Mouse (Mus musculus) kidney, embryonic 14.5 days (tissue): ENCODE measurements around the gene Atp11a. TPM values are rescaled to one million over a fixed set of nuclear protein-coding genes. Genes with fewer than 3 reads are reported as not detected.

Experiments used
- ATAC-seq: fragments of 200-750 bp; cut with Nextera tagmentation; 2 replicates; pipeline ENCODE4 v1.8.0; 2017; ENCODE audit warnings: moderate number of reproducible peaks, mild to moderate bottlenecking, moderate TSS enrichment, moderate library complexity; ENCODE audit not compliant: low FRiP score, low TSS enrichment
- H3K27ac ChIP-seq: fragments of 300-500 bp; sonication (generic); 2 replicates; pipeline ENCODE4 v1.5.1; 2014; ENCODE audit warnings: low read depth, mild to moderate bottlenecking, low read length, moderate library complexity, mixed read lengths
- H3K27me3 ChIP-seq: fragments of 300-500 bp; sonication (generic); 2 replicates; pipeline ENCODE4 v1.6.1; 2014; ENCODE audit warnings: mild to moderate bottlenecking, low read length; ENCODE audit not compliant: control insufficient read depth, insufficient read depth
- H3K36me3 ChIP-seq: fragments of 300-500 bp; sonication (generic); 2 replicates; pipeline ENCODE4 v1.6.1; 2014; ENCODE audit warnings: low read length, mixed read lengths; ENCODE audit not compliant: control insufficient read depth, insufficient read depth
- H3K4me1 ChIP-seq: fragments of 300-500 bp; sonication (generic); 2 replicates; pipeline ENCODE4 v1.6.1; 2014; ENCODE audit warnings: low read length, mixed read lengths; ENCODE audit not compliant: control insufficient read depth, insufficient read depth
- H3K4me2 ChIP-seq: fragments of 300-500 bp; sonication (generic); replicated peaks from 2 replicates; pipeline ENCODE4 v1.6.1; 2014; ENCODE audit warnings: low read depth, mild to moderate bottlenecking, low read length
- H3K4me3 ChIP-seq: fragments of 300-500 bp; sonication (generic); 2 replicates; pipeline ENCODE4 v1.5.1; 2014; ENCODE audit warnings: mild to moderate bottlenecking, low read length
- H3K9ac ChIP-seq: fragments of 300-500 bp; sonication (generic); 2 replicates; pipeline ENCODE4 v1.6.1; 2014; ENCODE audit warnings: low read depth, mild to moderate bottlenecking, low read length, moderate library complexity
- H3K9me3 ChIP-seq: fragments of 300-500 bp; sonication (generic); 2 replicates; pipeline ENCODE4 v1.6.1; 2016; ENCODE audit warnings: low read length; ENCODE audit not compliant: control insufficient read depth
- WGBS: fragments of 180-500 bp; shearing (Covaris S2); extraction: QIAGEN DNeasy Blood & Tissue Kit; methylation state at CpG from one replicate; pipeline ENCODE4 v1.1.7; 2014; 5-methylcytosine and 5-hydroxymethylcytosine counted together
- polyA plus RNA-seq: library from polyadenylated mRNA; unstranded; fragments of >200 nt; fragmentation: Nextera tagmentation; extraction: Ambion mirVana; gene quantifications from 2 replicates; pipeline ENCODE4 v1.2.1, GENCODE M21; 2014

Atp11a gene
- polyA plus RNA-seq, 1 experiment from 2014 or later: 18.5 TPM

- H3K4me3 ChIP-seq: no peak overlapping the region
- H3K27me3 ChIP-seq: no peaks in the 10 kb centered on the region
- H3K9me3 ChIP-seq: 0 out of 2 replicates have a peak, but pooled peaks cover 3% of the 10 kb centered on the region
- WGBS: 88% methylated on average over 3 of the region's 3 CpGs
- no peak overlapping the region for H3K4me2 ChIP-seq
- H3K9ac ChIP-seq: no peak overlapping the region; the same call in 1 of the 2 replicates
- no peak overlapping the region for H3K27ac ChIP-seq
- H3K4me1 ChIP-seq: 0 out of 2 replicates have a peak, but pooled peaks cover 4% of the 10 kb centered on the region
- no peaks in the 10 kb centered on the region for H3K36me3 ChIP-seq
- no peak for ATAC-seq
These were observed 8.6 kb upstream of the Atp11a start for GRCm38 (mm10) chr8:12748183-12748582.

GRCm38 (mm10) chr8:12749116-12749515, 7.7 kb upstream of the Atp11a start:
- no peak overlapping the region for H3K27ac ChIP-seq
- H3K9me3 ChIP-seq: 0 out of 2 replicates have a peak, but pooled peaks cover 3% of the 10 kb centered on the region
- H3K4me1 ChIP-seq: 0 out of 2 replicates have a peak, but pooled peaks cover 4% of the 10 kb centered on the region
- WGBS: 83% methylated on average over 7 of the region's 7 CpGs
- no peak overlapping the region for H3K4me3 ChIP-seq
- H3K4me2 ChIP-seq: no peak overlapping the region
- no peaks in the 10 kb centered on the region for H3K27me3 ChIP-seq
- no peaks in the 10 kb centered on the region for H3K36me3 ChIP-seq
- H3K9ac ChIP-seq: no peak overlapping the region
- ATAC-seq: peak; percentile 43; the same call in 1 of the 2 replicates

- no peak for ATAC-seq
- Histone ChIP-seq H3K27me3 (no peaks in the 10 kb centered on the region), H3K4me3 (no peak overlapping the region), H3K27ac (0 out of 2 replicates have a peak overlapping the region, but pooled peaks have one; percentile 14), H3K9me3 (no peaks in the 10 kb centered on the region), H3K4me2 (no peak overlapping the region), H3K36me3 (no peaks in the 10 kb centered on the region), H3K4me1 (peaks cover 6% of the 10 kb centered on the region; the same call in 1 of the 2 replicates), H3K9ac (no peak overlapping the region)
- WGBS: 32% methylated on average over 6 of the region's 6 CpGs
These were observed 3.8 kb upstream of the Atp11a start for GRCm38 (mm10) chr8:12753054-12753453.

GRCm38 (mm10) chr8:12754115-12754514, 2.7 kb upstream of the Atp11a start:
- WGBS: 71% methylated on average over 5 of the region's 5 CpGs
- Histone ChIP-seq H3K4me1 (peaks cover 7% of the 10 kb centered on the region; the same call in 1 of the 2 replicates), H3K9me3 (no peaks in the 10 kb centered on the region), H3K4me2 (no peak overlapping the region), H3K9ac (no peak overlapping the region), H3K27ac (no peak overlapping the region), H3K4me3 (no peak overlapping the region), H3K27me3 (no peaks in the 10 kb centered on the region), H3K36me3 (no peaks in the 10 kb centered on the region)
- no peak for ATAC-seq

- Histone ChIP-seq H3K27ac (no peak overlapping the region), H3K4me2 (no peak overlapping the region), H3K4me3 (no peak overlapping the region), H3K9ac (no peak overlapping the region), H3K9me3 (no peaks in the 10 kb centered on the region), H3K36me3 (no peaks in the 10 kb centered on the region), H3K27me3 (no peaks in the 10 kb centered on the region), H3K4me1 (peaks cover 7% of the 10 kb centered on the region; the same call in 1 of the 2 replicates)
- no peak for ATAC-seq
- 70% methylated on average over 2 of the region's 2 CpGs for WGBS
These were observed 1.5 kb upstream of the Atp11a start for GRCm38 (mm10) chr8:12755312-12755711.

GRCm38 (mm10) chr8:12755826-12756225, 988 bp upstream of the Atp11a start:
- Histone ChIP-seq H3K27ac (no peak overlapping the region), H3K4me1 (peaks cover 7% of the 10 kb centered on the region; the same call in 1 of the 2 replicates), H3K4me2 (no peak overlapping the region), H3K27me3 (no peaks in the 10 kb centered on the region), H3K9ac (no peak overlapping the region), H3K9me3 (no peaks in the 10 kb centered on the region), H3K4me3 (no peak overlapping the region), H3K36me3 (no peaks in the 10 kb centered on the region)
- 89% methylated on average over 5 of the region's 5 CpGs for WGBS
- no peak for ATAC-seq

- peaks cover 7% of the 10 kb centered on the region; the same call in 1 of the 2 replicates for H3K4me1 ChIP-seq
- no peak overlapping the region for H3K27ac ChIP-seq
- WGBS: under 1% methylated on average over 61 of the region's 61 CpGs
These were observed 572 bp downstream of the Atp11a start for GRCm38 (mm10) chr8:12757231-12757940.

GRCm38 (mm10) chr8:12759963-12760362, 3.1 kb downstream of the Atp11a start:
- no peaks in the 10 kb centered on the region for H3K36me3 ChIP-seq
- no peak overlapping the region for H3K27ac ChIP-seq
- H3K4me1 ChIP-seq: peaks cover 3% of the 10 kb centered on the region; the same call in 1 of the 2 replicates
- 78% methylated on average over 3 of the region's 3 CpGs for WGBS
- no peaks in the 10 kb centered on the region for H3K27me3 ChIP-seq
- H3K9ac ChIP-seq: no peak overlapping the region
- H3K9me3 ChIP-seq: no peaks in the 10 kb centered on the region
- H3K4me2 ChIP-seq: no peak overlapping the region
- no peak overlapping the region for H3K4me3 ChIP-seq
- ATAC-seq: no peak

More at GRCm38 (mm10) chr8:12757231-12757940, 572 bp downstream of the Atp11a start:
- Histone ChIP-seq H3K4me3 (peak overlapping the region; percentile 50), H3K4me2 (peak overlapping the region; percentile 74), H3K27me3 (no peaks in the 10 kb centered on the region), H3K9me3 (no peaks in the 10 kb centered on the region), H3K9ac (peak overlapping the region; percentile 74), H3K36me3 (no peaks in the 10 kb centered on the region)
- ATAC-seq: peak; percentile 29

- Histone ChIP-seq H3K9ac (no peak overlapping the region), H3K27ac (no peak overlapping the region), H3K4me3 (no peak overlapping the region), H3K27me3 (no peaks in the 10 kb centered on the region), H3K36me3 (no peaks in the 10 kb centered on the region), H3K9me3 (no peaks in the 10 kb centered on the region), H3K4me1 (peaks cover 3% of the 10 kb centered on the region; the same call in 1 of the 2 replicates), H3K4me2 (no peak overlapping the region)
- WGBS: 83% methylated on average over 3 of the region's 3 CpGs
- no peak for ATAC-seq
These were observed 5.1 kb downstream of the Atp11a start for GRCm38 (mm10) chr8:12761873-12762272.
